Mouse (Mus musculus): Measurements from ENCODE around the gene Bst2.

Bst2 gene

GRCm38 (mm10) chr8:71519037-71519825 is 18.0 kb downstream of the Bst2 start:
- DNase-seq (ENCODE audit: low read depth, low spot score): peak; percentile 83

GRCm38 (mm10) chr8:71516786-71517185 is 20.5 kb downstream of the Bst2 start:
- DNase-seq (ENCODE audit: low read depth, low spot score): no peak

- no peak for DNase-seq (ENCODE audit: low read depth, low spot score)
Observed at GRCm38 (mm10) chr8:71515043-71515442, 22.2 kb downstream of the Bst2 start.

GRCm38 (mm10) chr8:71513018-71513754 is 24.1 kb downstream of the Bst2 start:
- no peak for DNase-seq (ENCODE audit: low read depth, low spot score)

- DNase-seq (ENCODE audit: low read depth, low spot score): no peak
Observed at GRCm38 (mm10) chr8:71511644-71512043, 25.6 kb downstream of the Bst2 start, which contains the start of gene Plvap. Gene Plvap, minus strand, starts transcription at chr8:71511752.

- DNase-seq (ENCODE audit: low read depth, low spot score): no peak
Observed at GRCm38 (mm10) chr8:71509316-71509715, 27.9 kb downstream of the Bst2 start.

GRCm38 (mm10) chr8:71507589-71508104 is 29.6 kb downstream of the Bst2 start:
- peak; percentile 96 for DNase-seq (ENCODE audit: low read depth, low spot score)

GRCm38 (mm10) chr8:71505979-71506378 is 31.3 kb downstream of the Bst2 start:
- DNase-seq (ENCODE audit: low read depth, low spot score): peak; percentile 69

GRCm38 (mm10) chr8:71505326-71505725 is 31.9 kb downstream of the Bst2 start:
- DNase-seq (ENCODE audit: low read depth, low spot score): no peak

GRCm38 (mm10) chr8:71504349-71504748 is 32.9 kb downstream of the Bst2 start:
- DNase-seq (ENCODE audit: low read depth, low spot score): no peak

- no peak for DNase-seq (ENCODE audit: low read depth, low spot score)
Observed at GRCm38 (mm10) chr8:71498816-71499690, 38.2 kb downstream of the Bst2 start.

GRCm38 (mm10) chr8:71497881-71498501 is 39.3 kb downstream of the Bst2 start:
- DNase-seq (ENCODE audit: low read depth, low spot score): no peak

- peak; percentile 74 for DNase-seq (ENCODE audit: low read depth, low spot score)
Observed at GRCm38 (mm10) chr8:71497077-71497645, 40.1 kb downstream of the Bst2 start.

GRCm38 (mm10) chr8:71496481-71496880 is 40.8 kb downstream of the Bst2 start:
- peak; percentile 70 for DNase-seq (ENCODE audit: low read depth, low spot score)

GRCm38 (mm10) chr8:71495811-71496210 is 41.4 kb downstream of the Bst2 start:
- no peak for DNase-seq (ENCODE audit: low read depth, low spot score)

- peak; percentile 91 for DNase-seq (ENCODE audit: low read depth, low spot score)
Observed at GRCm38 (mm10) chr8:71495039-71495438, 42.2 kb downstream of the Bst2 start.

GRCm38 (mm10) chr8:71488454-71488853 is 48.8 kb downstream of the Bst2 start:
- peak; percentile 98 for DNase-seq (ENCODE audit: low read depth, low spot score)

GRCm38 (mm10) chr8:71487691-71488445 is 49.4 kb downstream of the Bst2 start, which contains the start of gene Gtpbp3:
Gene Gtpbp3, plus strand, starts transcription at chr8:71488103.
- DNase-seq (ENCODE audit: low read depth, low spot score): peak; percentile 89

- DNase-seq (ENCODE audit: low read depth, low spot score): no peak
Observed at GRCm38 (mm10) chr8:71486136-71486529, 51.1 kb downstream of the Bst2 start.

Data from brain, adult 2 months (tissue).